In genomic region chr17:44487514-44488244, GRCm38 (mm10) we compare ENCODE assay signal across 16 mouse cellular contexts.
DNase-seq lines count a peak whose midpoint lies in the region; ATAC-seq and TF ChIP-seq lines count a peak whose summit lies in the region.
"Had no signal": no experiment of that assay in that cellular context is flagged by ENCODE, and none has a peak within 500 bp of the region (broad histone marks: within the 10 kb centered on the region; RNA-seq: fewer than 3 reads in every experiment).

No protein-coding gene starts in this region.

- H3K4me2 ChIP-seq in midbrain, embryonic 11.5 days: no peak overlapping the region
- H3K4me2 ChIP-seq in myocyte (ENCODE audit: low read depth): no peak overlapping the region
- H3K4me2 ChIP-seq in kidney, embryonic 15.5 days: no peak overlapping the region
- H3K4me2 ChIP-seq: heart, embryonic 11.5 days; liver, embryonic 12.5 days had no signal

- H3K9me3 ChIP-seq in midbrain, embryonic 11.5 days (ENCODE audit: control insufficient read depth, low read length): no peaks in the 10 kb centered on the region
- no peaks in the 10 kb centered on the region for H3K9me3 ChIP-seq in midbrain, embryonic 10.5 days (replicated peaks)
- no peaks in the 10 kb centered on the region for H3K9me3 ChIP-seq in kidney, embryonic 15.5 days (replicated peaks)
- H3K9me3 ChIP-seq: liver, embryonic 12.5 days; megakaryocyte, embryonic 14.5 days had no signal

- peak; percentile 4 to 11 for DNase-seq in adrenal gland, postnatal 36 days
- no peak for DNase-seq in adrenal gland, adult 8-10 months
- peak; percentile 62 for DNase-seq in midbrain, embryonic 11.5 days (ENCODE audit: low spot score, missing footprints)
- no peak for DNase-seq in midbrain, embryonic 10.5 days (ENCODE audit: low spot score)
- DNase-seq in left cerebral cortex, adult 2 months (ENCODE audit: extremely low spot score in 1 of 2, low spot score in 2 of 2): peak in 1 of 2 experiments; percentile 18
- DNase-seq in kidney, postnatal 36 days: no peak
- DNase-seq: cerebellum, postnatal 14 days; heart, postnatal 36 days; kidney, adult 2 months; thymus, postnatal 25 days had no signal

- intact Hi-C loops in left cerebral cortex, adult 2 months (cut with DNase I): no loop called here

- TF ChIP-seq POLR2A in myocyte (IDR thresholded peaks at IDR 0.05; ENCODE audit: insufficient read length, low read depth): no peak

- no peaks in the 10 kb centered on the region for H3K4me1 ChIP-seq in midbrain, embryonic 11.5 days (ENCODE audit: control insufficient read depth, insufficient read depth, low read length)
- H3K4me1 ChIP-seq in midbrain, embryonic 10.5 days: no peaks in the 10 kb centered on the region
- H3K4me1 ChIP-seq in kidney, embryonic 15.5 days: peaks cover 16% of the 10 kb centered on the region
- H3K4me1 ChIP-seq: liver, embryonic 12.5 days; megakaryocyte, embryonic 14.5 days had no signal

- no peaks in the 10 kb centered on the region for H3K79me2 ChIP-seq in myocyte (ENCODE audit: control insufficient read depth, insufficient read depth)

- no peaks in the 10 kb centered on the region for H3K36me3 ChIP-seq in midbrain, embryonic 11.5 days (ENCODE audit: control insufficient read depth, insufficient read depth, low read length)
- H3K36me3 ChIP-seq in midbrain, embryonic 10.5 days: no peaks in the 10 kb centered on the region
- H3K36me3 ChIP-seq in myocyte (ENCODE audit: control insufficient read depth, insufficient read depth): no peaks in the 10 kb centered on the region
- H3K36me3 ChIP-seq in kidney, embryonic 15.5 days: no peaks in the 10 kb centered on the region
- H3K36me3 ChIP-seq: liver, embryonic 12.5 days had no signal

- no peak for TF ChIP-seq CTCF in left cerebral cortex, adult 2 months (IDR thresholded peaks at IDR 0.05)

- H3K9ac ChIP-seq in midbrain, embryonic 11.5 days (ENCODE audit: low read length): no peak overlapping the region
- no peak overlapping the region for H3K9ac ChIP-seq in kidney, embryonic 15.5 days
- H3K9ac ChIP-seq: liver, embryonic 12.5 days had no signal

- WGBS in midbrain, embryonic 11.5 days: 83% methylated on average over 10 of the region's 10 CpGs
- 86% methylated on average over 10 of the region's 10 CpGs for WGBS in midbrain, embryonic 10.5 days
- 81% methylated on average over 10 of the region's 10 CpGs for WGBS in kidney, embryonic 15.5 days

- no peak overlapping the region for H3K4me3 ChIP-seq in midbrain, embryonic 11.5 days (ENCODE audit: low read depth, low read length)
- H3K4me3 ChIP-seq in midbrain, embryonic 10.5 days: no peak overlapping the region
- no peak overlapping the region for H3K4me3 ChIP-seq in left cerebral cortex, adult 2 months
- H3K4me3 ChIP-seq in myocyte: no peak overlapping the region
- no peak overlapping the region for H3K4me3 ChIP-seq in kidney, embryonic 15.5 days (replicated peaks)
- H3K4me3 ChIP-seq: liver, embryonic 12.5 days; megakaryocyte, embryonic 14.5 days had no signal

- no peak overlapping the region for H3K27ac ChIP-seq in midbrain, embryonic 11.5 days (ENCODE audit: low read depth, low read length)
- H3K27ac ChIP-seq in midbrain, embryonic 10.5 days (replicated peaks): no peak overlapping the region
- 0 out of 2 replicates have a peak overlapping the region, but pooled peaks have one; percentile 6 for H3K27ac ChIP-seq in left cerebral cortex, adult 2 months
- H3K27ac ChIP-seq in kidney, embryonic 15.5 days: no peak overlapping the region
- H3K27ac ChIP-seq: liver, embryonic 12.5 days; stomach, postnatal 0 days had no signal

- no peaks in the 10 kb centered on the region for H3K27me3 ChIP-seq in midbrain, embryonic 11.5 days (ENCODE audit: control insufficient read depth, insufficient read depth, low read length)
- no peaks in the 10 kb centered on the region for H3K27me3 ChIP-seq in midbrain, embryonic 10.5 days (ENCODE audit: low read depth, poor library complexity, severe bottlenecking)
- H3K27me3 ChIP-seq in myocyte (ENCODE audit: control insufficient read depth, insufficient read depth, insufficient read length): no peaks in the 10 kb centered on the region
- no peaks in the 10 kb centered on the region for H3K27me3 ChIP-seq in kidney, embryonic 15.5 days
- H3K27me3 ChIP-seq: liver, embryonic 12.5 days had no signal

- ATAC-seq in midbrain, embryonic 11.5 days (ENCODE audit: low FRiP score): no peak
- ATAC-seq in kidney, embryonic 15.5 days (replicated peaks; ENCODE audit: low FRiP score): no peak
- ATAC-seq: liver, embryonic 12.5 days had no signal

- no peak overlapping the region for H3ac ChIP-seq in myocyte (ENCODE audit: control insufficient read depth, insufficient read length)

TF ChIP-seq in myocyte, 11 proteins besides CTCF, POLR2A, EP300 and RAD21:
- TF ChIP-seq USF1 (IDR thresholded peaks at IDR 0.05; ENCODE audit: low read depth): peak; percentile 36
- TF ChIP-seq CEBPB (IDR thresholded peaks at IDR 0.05; ENCODE audit: insufficient read depth, poor library complexity, severe bottlenecking): no peak
- no peak for TF ChIP-seq TCF12 (IDR thresholded peaks at IDR 0.05; ENCODE audit: insufficient read depth, poor library complexity, severe bottlenecking)
- no peak for TF ChIP-seq MYOD1 (IDR thresholded peaks at IDR 0.05; ENCODE audit: control insufficient read depth in 1 of 3, insufficient read length in 2 of 3, low read depth in 2 of 3)
- no peak for TF ChIP-seq SRF (IDR thresholded peaks at IDR 0.05; ENCODE audit: control insufficient read depth, insufficient read length, low read depth)
TF ChIP-seq in myocyte: peak in this region for 1.

Comparison
In these comparisons a context has a peak if more than half of its experiments do, and no peak if none do; other contexts are left out.
1. DNase-seq: peak in adrenal gland, postnatal 36 days (2 of 2) and midbrain, embryonic 11.5 days (single experiment); none in adrenal gland, adult 8-10 months (single experiment), midbrain, embryonic 10.5 days (single experiment) and kidney, postnatal 36 days (0 of 2).